Mouse (Mus musculus): ENCODE results near the gene Slc2a6. TPM values are rescaled to one million over a fixed set of nuclear protein-coding genes. Genes with fewer than 3 reads are reported as not detected.

Slc2a6 gene
- polyA plus RNA-seq, 1 experiment from 2014 or later, result 21.6 TPM

Other genes starting within 250 kb of the Slc2a6 start
- gene Abo, start 163.0 kb downstream of the Slc2a6 start, polyA plus RNA-seq (2015; fragmentation: Nextera tagmentation; extraction: Ambion mirVana), result not detected in 2 replicates
- 31.1 and 32.2 TPM in 2 replicates for gene Surf6, start 125.1 kb downstream of the Slc2a6 start, polyA plus RNA-seq (2015; fragmentation: Nextera tagmentation; extraction: Ambion mirVana)
- gene Med22, start 117.3 kb downstream of the Slc2a6 start, polyA plus RNA-seq (2015; fragmentation: Nextera tagmentation; extraction: Ambion mirVana), result 119 and 124 TPM in 2 replicates
- 341 and 368 TPM in 2 replicates for gene Rpl7a, start 117.2 kb downstream of the Slc2a6 start, polyA plus RNA-seq (2015; fragmentation: Nextera tagmentation; extraction: Ambion mirVana)
- 55.8 and 57.3 TPM in 2 replicates for gene Surf2, start 111.6 kb downstream of the Slc2a6 start, polyA plus RNA-seq (2015; fragmentation: Nextera tagmentation; extraction: Ambion mirVana)
- 87.3 and 98.9 TPM in 2 replicates for gene Surf1, start 111.5 kb downstream of the Slc2a6 start, polyA plus RNA-seq (2015; fragmentation: Nextera tagmentation; extraction: Ambion mirVana)
- 110 and 121 TPM in 2 replicates for gene Surf4, start 94.1 kb downstream of the Slc2a6 start, polyA plus RNA-seq (2015; fragmentation: Nextera tagmentation; extraction: Ambion mirVana)
- gene Stkld1, start 94.0 kb downstream of the Slc2a6 start, polyA plus RNA-seq (2015; fragmentation: Nextera tagmentation; extraction: Ambion mirVana), result 0.06 and 0.14 TPM in 2 replicates
- 39.6 and 41.0 TPM in 2 replicates for gene Rexo4, start 63.6 kb downstream of the Slc2a6 start, polyA plus RNA-seq (2015; fragmentation: Nextera tagmentation; extraction: Ambion mirVana)
- 0.29 TPM in 1 of 2 replicates, not detected in the other for gene Adamts13, start 54.6 kb downstream of the Slc2a6 start, polyA plus RNA-seq (2015; fragmentation: Nextera tagmentation; extraction: Ambion mirVana)
- gene Cacfd1, start 18.1 kb downstream of the Slc2a6 start, polyA plus RNA-seq (2015; fragmentation: Nextera tagmentation; extraction: Ambion mirVana), result 103 TPM in 2 replicates
- gene Mymk, start 44.2 kb upstream of the Slc2a6 start, polyA plus RNA-seq (2015; fragmentation: Nextera tagmentation; extraction: Ambion mirVana), result 0.21 and 3.5 TPM in 2 replicates
- gene Adamtsl2, start 51.4 kb upstream of the Slc2a6 start, polyA plus RNA-seq (2015; fragmentation: Nextera tagmentation; extraction: Ambion mirVana), result 9.6 and 11.8 TPM in 2 replicates
- 10.2 and 10.3 TPM in 2 replicates for gene Fam163b, start 114.5 kb upstream of the Slc2a6 start, polyA plus RNA-seq (2015; fragmentation: Nextera tagmentation; extraction: Ambion mirVana)
- 4.9 and 5.8 TPM in 2 replicates for gene Dbh, start 137.2 kb upstream of the Slc2a6 start, polyA plus RNA-seq (2015; fragmentation: Nextera tagmentation; extraction: Ambion mirVana)
- gene Sardh, start 220.3 kb upstream of the Slc2a6 start, polyA plus RNA-seq (2015; fragmentation: Nextera tagmentation; extraction: Ambion mirVana), result 9.1 and 10.2 TPM in 2 replicates

All from hindbrain, embryonic 16.5 days (tissue).